Comparison of ENCODE assay signal across 8 mouse cellular contexts in genomic region chr19:32486106-32486724, GRCm38 (mm10). TPM values are rescaled to one million over a fixed set of nuclear protein-coding genes. Genes with fewer than 3 reads are reported as not detected.
DNase-seq lines count a peak whose midpoint lies in the region; ATAC-seq and TF ChIP-seq lines count a peak whose summit lies in the region.
"Not testable (repeated sequence)": the region's sequence is repeated elsewhere in the genome, so short reads cannot be mapped to it uniquely, and the experiment has no call there.

No protein-coding gene starts in this region.

- peaks cover 4 to 21% of the 10 kb centered on the region in 2 experiments for H3K4me1 ChIP-seq in MEL (ENCODE audit: control insufficient read depth in 1 of 2, insufficient read depth in 2 of 2, low read length in 2 of 2)
- peaks cover 22% of the 10 kb centered on the region for H3K4me1 ChIP-seq in hindbrain, embryonic 12.5 days

- peak overlapping the region; percentile 87 for H3K27ac ChIP-seq in MEL (ENCODE audit: control insufficient read depth, low read depth, low read length)
- peak overlapping the region; percentile 92 for H3K27ac ChIP-seq in hindbrain, embryonic 12.5 days

- peak; percentile 77 for DNase-seq in MEL (ENCODE audit: low read depth, low spot score)
- DNase-seq in cerebellum, adult 9-10 months: peak; percentile 61
- DNase-seq in frontal cortex, postnatal 14 days (ENCODE audit: low spot score in 2 of 2): peak; percentile 29 to 55
- peak; percentile 40 to 55 for DNase-seq in layer of hippocampus, postnatal 25 days (ENCODE audit: extremely low spot score in 1 of 2, low spot score in 1 of 2)
- peak; percentile 67 for DNase-seq in lung, postnatal 14 days
- DNase-seq in ovary, postnatal 36 days (ENCODE audit: low spot score): peak; percentile 69
- DNase-seq in thymus, postnatal 14 days: peak; percentile 80

- H3K9ac ChIP-seq in MEL (ENCODE audit: control insufficient read depth, low read depth, low read length, poor library complexity, severe bottlenecking): peak overlapping the region; percentile 88
- H3K9ac ChIP-seq in hindbrain, embryonic 12.5 days: peak overlapping the region; percentile 84

- peak; percentile 89 for ATAC-seq in hindbrain, embryonic 12.5 days (ENCODE audit: low FRiP score)

- peak in 1 of 2 experiments; percentile 3; a peak in 2 of 4 replicates for TF ChIP-seq POLR2A in MEL (IDR thresholded peaks at IDR 0.05; ENCODE audit: control insufficient read depth in 1 of 2, insufficient read depth in 1 of 2, low read depth in 1 of 2, low read length in 2 of 2, poor library complexity in 1 of 2)

- peak; percentile 1; the same call in 1 of the 2 replicates for TF ChIP-seq RAD21 in MEL (IDR thresholded peaks at IDR 0.05; ENCODE audit: low read depth, low read length)

- H3K4me3 ChIP-seq in MEL (ENCODE audit: control insufficient read depth in 1 of 2, insufficient read depth in 1 of 2, low read depth in 2 of 2, low read length in 2 of 2): peak overlapping the region; percentile 85 to 88
- H3K4me3 ChIP-seq in hindbrain, embryonic 12.5 days: peak overlapping the region; percentile 70

- peaks cover 57% of the 10 kb centered on the region for H3K79me2 ChIP-seq in MEL (ENCODE audit: control insufficient read depth, insufficient read depth, low read length, poor library complexity)

- not testable (repeated sequence) for H3K27me3 ChIP-seq in MEL (ENCODE audit: control insufficient read depth in 1 of 2, insufficient read depth in 2 of 2, low read length in 2 of 2); hindbrain, embryonic 12.5 days

- peak in 2 of 3 experiments; percentile 21 to 27; a peak in 2 of 6 replicates for TF ChIP-seq CTCF in MEL (IDR thresholded peaks at IDR 0.05 in 2 of 3, conservative IDR thresholded peaks at IDR 0.05 in 1 of 3; ENCODE audit: control insufficient read depth in 1 of 3, insufficient read depth in 1 of 3, low read depth in 2 of 3, low read length in 3 of 3, poor library complexity in 1 of 3, severe bottlenecking in 1 of 3)

- H3K9me3 ChIP-seq in MEL (replicated peaks; ENCODE audit: insufficient read depth, low read length); hindbrain, embryonic 12.5 days (replicated peaks): not testable (repeated sequence)

- H3K4me2 ChIP-seq in hindbrain, embryonic 12.5 days (replicated peaks): peak overlapping the region; percentile 76

- WGBS in hindbrain, embryonic 12.5 days: under 1% methylated on average over 46 of the region's 47 CpGs

- TF ChIP-seq EP300 in MEL (IDR thresholded peaks at IDR 0.05; ENCODE audit: low read depth in 1 of 2, low read length in 2 of 2): not testable (repeated sequence)

- peaks cover 6 to 41% of the 10 kb centered on the region in 2 experiments for H3K36me3 ChIP-seq in MEL (ENCODE audit: control insufficient read depth in 1 of 2, insufficient read depth in 2 of 2, low read length in 2 of 2)
- not testable (repeated sequence) for H3K36me3 ChIP-seq in hindbrain, embryonic 12.5 days

TF ChIP-seq in MEL, 35 proteins besides CTCF, POLR2A, EP300 and RAD21:
- TF ChIP-seq CHD1 (IDR thresholded peaks at IDR 0.05; ENCODE audit: low read depth, low read length) (peak; percentile 87; the same call in 1 of the 2 replicates), SIN3A (IDR thresholded peaks at IDR 0.05; ENCODE audit: low read length) (peak; percentile 66; the same call in 1 of the 2 replicates), UBTF (IDR thresholded peaks at IDR 0.05; ENCODE audit: borderline replicate concordance, insufficient read depth, low read depth, low read length) (peak; percentile 75; the same call in 1 of the 2 replicates), MXI1 (IDR thresholded peaks at IDR 0.05; ENCODE audit: low read depth, low read length) (peak; percentile 59), ETS1 (IDR thresholded peaks at IDR 0.05; ENCODE audit: low read depth, low read length) (0 out of 2 replicates have a peak, but pooled peaks have one; percentile 17), TCF12 (IDR thresholded peaks at IDR 0.05; ENCODE audit: low read depth, low read length) (peak; percentile 30; the same call in 1 of the 2 replicates)

RNA-seq across cellular contexts. Expression of gene Minpp1, which starts 0.6 kb away (rescaled TPM):
- 192 and 256 TPM in 2 replicates for total RNA-seq in MEL (2012; rRNA removed)
- polyA plus RNA-seq in MEL (2012; ENCODE audit: insufficient read depth in 1 of 2, insufficient read length in 2 of 2, low read depth in 1 of 2, low replicate concordance in 2 of 2, missing spikeins in 1 of 2): 100 to 1,000 TPM in 1 of 2 experiments, not detected in 1; 176 TPM
- 66.9 and 69.4 TPM in 2 replicates for polyA plus RNA-seq in hindbrain, embryonic 12.5 days (2016; fragmentation: Nextera tagmentation; extraction: Ambion mirVana)
- total RNA-seq in layer of hippocampus, postnatal 25 days (2021): 10 to 100 TPM; 60.0 to 62.7 TPM

RNA-seq across cellular contexts. Expression of gene Rpl9-ps6, which starts 19.8 kb away (rescaled TPM):
- total RNA-seq in MEL (2012; rRNA removed): 111 and 161 TPM in 2 replicates
- 10 to 100 TPM in 1 of 2 experiments, not detected in 1; 95.5 TPM for polyA plus RNA-seq in MEL (2012; ENCODE audit: insufficient read depth in 1 of 2, insufficient read length in 2 of 2, low read depth in 1 of 2, low replicate concordance in 2 of 2, missing spikeins in 1 of 2)
- polyA plus RNA-seq in hindbrain, embryonic 12.5 days (2016; fragmentation: Nextera tagmentation; extraction: Ambion mirVana): 64.5 and 71.5 TPM in 2 replicates
- 10 to 100 TPM; 23.8 to 33.2 TPM for total RNA-seq in layer of hippocampus, postnatal 25 days (2021)

Comparison
In these comparisons a context has a peak if more than half of its experiments do, and no peak if none do; other contexts are left out.
1. Peak in every context shown above with its lines: DNase-seq, ATAC-seq, H3K4me3 ChIP-seq and H3K27ac ChIP-seq.